Mouse (Mus musculus) myocyte (in vitro differentiated cells): Measurements from ENCODE around the gene Cmas. TPM values are rescaled to one million over a fixed set of nuclear protein-coding genes. Genes with fewer than 3 reads are reported as not detected.

Source experiments
- H3K27me3 ChIP-seq: one replicate; pipeline ENCODE4 v1.6.1; 2011; ENCODE audit not compliant: control insufficient read depth, insufficient read depth, insufficient read length
- H3K36me3 ChIP-seq: one replicate; pipeline ENCODE4 v1.6.1; 2011; ENCODE audit not compliant: control insufficient read depth, insufficient read depth
- H3K4me2 ChIP-seq: one replicate; pipeline ENCODE4 v1.6.1; 2011; ENCODE audit warnings: low read depth, control low read depth
- H3K4me3 ChIP-seq: one replicate; pipeline ENCODE4 v1.5.1; 2011; ENCODE audit warnings: mild to moderate bottlenecking, control low read depth, moderate library complexity
- H3K79me2 ChIP-seq: one replicate; pipeline ENCODE4 v1.6.1; 2011; ENCODE audit not compliant: control insufficient read depth, insufficient read depth
- H3ac ChIP-seq: one replicate; pipeline ENCODE4 v1.6.1; 2011; ENCODE audit not compliant: control insufficient read depth, insufficient read length
- CEBPB ChIP-seq: IDR thresholded peaks from 2 replicates; pipeline ENCODE4 v1.6.1; 2011; ENCODE audit warnings: mild to moderate bottlenecking, moderate library complexity; ENCODE audit not compliant: poor library complexity, insufficient read depth, severe bottlenecking
- E2F4 ChIP-seq: IDR thresholded peaks from one replicate; pipeline ENCODE4 v1.6.1; 2011; ENCODE audit warnings: mild to moderate bottlenecking, control low read depth, moderate library complexity; ENCODE audit not compliant: insufficient read depth
- MAX ChIP-seq: IDR thresholded peaks from one replicate; pipeline ENCODE4 v1.6.1; 2011; ENCODE audit warnings: low read depth, mild to moderate bottlenecking, control low read depth
- MYOD1 ChIP-seq, 3 experiments: IDR thresholded peaks; one replicate each; pipeline ENCODE4 v1.6.1; 2011; ENCODE audit warnings: control low read depth in 2 of 3, low read depth in 2 of 3, mild to moderate bottlenecking in 2 of 3, moderate library complexity in 1 of 3; ENCODE audit not compliant: insufficient read length in 2 of 3, control insufficient read depth in 1 of 3
- MYOG ChIP-seq, 3 experiments: IDR thresholded peaks; one replicate each; pipeline ENCODE4 v1.6.1; 2011; ENCODE audit warnings: control low read depth in 2 of 3, low read depth in 2 of 3, mild to moderate bottlenecking in 2 of 3; ENCODE audit not compliant: insufficient read length in 2 of 3, control insufficient read depth in 1 of 3, insufficient read depth in 1 of 3
- POLR2A ChIP-seq: IDR thresholded peaks from one replicate; pipeline ENCODE4 v1.6.1; 2011; ENCODE audit warnings: low read depth, mild to moderate bottlenecking, control low read depth, moderate library complexity; ENCODE audit not compliant: insufficient read length
- POLR2AphosphoS2 ChIP-seq: IDR thresholded peaks from one replicate; pipeline ENCODE4 v1.6.1; 2011; ENCODE audit warnings: low read depth, control low read depth; ENCODE audit not compliant: insufficient read length
- REST ChIP-seq: IDR thresholded peaks from one replicate; pipeline ENCODE4 v1.6.1; 2011; ENCODE audit warnings: mild to moderate bottlenecking, control low read depth, moderate library complexity; ENCODE audit not compliant: insufficient read depth, insufficient read length
- SRF ChIP-seq: IDR thresholded peaks from one replicate; pipeline ENCODE4 v1.6.1; 2011; ENCODE audit warnings: low read depth; ENCODE audit not compliant: control insufficient read depth, insufficient read length
- TCF12 ChIP-seq: IDR thresholded peaks from one replicate; pipeline ENCODE4 v1.6.1; 2011; ENCODE audit warnings: mild to moderate bottlenecking, control low read depth; ENCODE audit not compliant: poor library complexity, insufficient read depth, severe bottlenecking
- TCF3 ChIP-seq: IDR thresholded peaks from one replicate; pipeline ENCODE4 v1.6.1; 2011; ENCODE audit warnings: low read depth, control low read depth; ENCODE audit not compliant: insufficient read length
- USF1 ChIP-seq: IDR thresholded peaks from one replicate; pipeline ENCODE4 v1.6.1; 2011; ENCODE audit warnings: low read depth, mild to moderate bottlenecking, control low read depth, moderate library complexity
- polyA plus RNA-seq: library from polyadenylated mRNA; unstranded; fragments of >200 nt; fragmentation: generic; extraction: Trizol; gene quantifications from one replicate; pipeline ENCODE4 v1.2.1, GENCODE M21; 2012; ENCODE audit warnings: missing spikeins

The Cmas gene
- polyA plus RNA-seq, 1 experiment, result 27.8 TPM

- no peak overlapping the region for H3K4me3 ChIP-seq
- TF ChIP-seq TCF3, result no peak
- no peak for TF ChIP-seq TCF12
- TF ChIP-seq E2F4, result no peak
- TF ChIP-seq REST, result no peak
- TF ChIP-seq SRF, result no peak
- no peak for TF ChIP-seq POLR2A
- no peak for TF ChIP-seq USF1
- TF ChIP-seq POLR2AphosphoS2, result no peak
- no peak for TF ChIP-seq MAX
- no peak for TF ChIP-seq CEBPB
- no peak for TF ChIP-seq MYOG (IDR thresholded peaks at IDR 0.05; ENCODE audit: control insufficient read depth in 1 of 3, insufficient read depth in 1 of 3, insufficient read length in 2 of 3, low read depth in 2 of 3)
- no peak for TF ChIP-seq MYOD1 (IDR thresholded peaks at IDR 0.05; ENCODE audit: control insufficient read depth in 1 of 3, insufficient read length in 2 of 3, low read depth in 2 of 3)
- no peaks in the 10 kb centered on the region for H3K27me3 ChIP-seq
- H3K4me2 ChIP-seq, result no peak overlapping the region
- H3ac ChIP-seq, result no peak overlapping the region
- no peaks in the 10 kb centered on the region for H3K79me2 ChIP-seq
- H3K36me3 ChIP-seq, result no peaks in the 10 kb centered on the region
Measured at GRCm38 (mm10) chr6:142715026-142715425, 41.5 kb upstream of the Cmas start.

GRCm38 (mm10) chr6:142717186-142717585 is 39.3 kb upstream of the Cmas start:
- H3K27me3 ChIP-seq, result no peaks in the 10 kb centered on the region
- no peak overlapping the region for H3ac ChIP-seq
- H3K4me3 ChIP-seq, result no peak overlapping the region
- TF ChIP-seq E2F4, result no peak
- no peak for TF ChIP-seq USF1
- no peak for TF ChIP-seq MYOG (IDR thresholded peaks at IDR 0.05; ENCODE audit: control insufficient read depth in 1 of 3, insufficient read depth in 1 of 3, insufficient read length in 2 of 3, low read depth in 2 of 3)
- TF ChIP-seq TCF12, result no peak
- TF ChIP-seq MAX, result no peak
- no peaks in the 10 kb centered on the region for H3K79me2 ChIP-seq
- no peaks in the 10 kb centered on the region for H3K36me3 ChIP-seq
- no peak overlapping the region for H3K4me2 ChIP-seq

- TF ChIP-seq E2F4 (no peak), CEBPB (no peak), POLR2AphosphoS2 (no peak), SRF (no peak), POLR2A (no peak), MAX (no peak), USF1 (no peak), MYOD1 (IDR thresholded peaks at IDR 0.05; ENCODE audit: control insufficient read depth in 1 of 3, insufficient read length in 2 of 3, low read depth in 2 of 3) (no peak), TCF12 (no peak), TCF3 (no peak), REST (no peak), MYOG (IDR thresholded peaks at IDR 0.05; ENCODE audit: control insufficient read depth in 1 of 3, insufficient read depth in 1 of 3, insufficient read length in 2 of 3, low read depth in 2 of 3) (no peak)
- Histone ChIP-seq H3K36me3 (no peaks in the 10 kb centered on the region), H3K27me3 (no peaks in the 10 kb centered on the region), H3K4me3 (no peak overlapping the region), H3ac (no peak overlapping the region), H3K79me2 (no peaks in the 10 kb centered on the region), H3K4me2 (no peak overlapping the region)
Measured at GRCm38 (mm10) chr6:142718167-142718566, 38.3 kb upstream of the Cmas start.

- Histone ChIP-seq H3K79me2 (no peaks in the 10 kb centered on the region), H3K4me2 (no peak overlapping the region), H3ac (no peak overlapping the region), H3K36me3 (no peaks in the 10 kb centered on the region), H3K4me3 (no peak overlapping the region), H3K27me3 (no peaks in the 10 kb centered on the region)
- no peak for TF ChIP-seq REST
- no peak for TF ChIP-seq TCF3
- TF ChIP-seq MYOG (IDR thresholded peaks at IDR 0.05; ENCODE audit: control insufficient read depth in 1 of 3, insufficient read depth in 1 of 3, insufficient read length in 2 of 3, low read depth in 2 of 3), result no peak
- TF ChIP-seq MYOD1 (IDR thresholded peaks at IDR 0.05; ENCODE audit: control insufficient read depth in 1 of 3, insufficient read length in 2 of 3, low read depth in 2 of 3), result no peak
Measured at GRCm38 (mm10) chr6:142720641-142721040, 35.8 kb upstream of the Cmas start.

GRCm38 (mm10) chr6:142721731-142722130 is 34.8 kb upstream of the Cmas start:
- Histone ChIP-seq H3K79me2 (no peaks in the 10 kb centered on the region), H3K36me3 (no peaks in the 10 kb centered on the region), H3K4me2 (no peak overlapping the region), H3ac (no peak overlapping the region), H3K4me3 (no peak overlapping the region), H3K27me3 (no peaks in the 10 kb centered on the region)
- TF ChIP-seq POLR2A (no peak), USF1 (no peak), SRF (no peak), REST (no peak), MYOD1 (IDR thresholded peaks at IDR 0.05; ENCODE audit: control insufficient read depth in 1 of 3, insufficient read length in 2 of 3, low read depth in 2 of 3) (no peak), TCF12 (no peak), CEBPB (no peak), E2F4 (no peak), MAX (no peak), POLR2AphosphoS2 (no peak), MYOG (IDR thresholded peaks at IDR 0.05; ENCODE audit: control insufficient read depth in 1 of 3, insufficient read depth in 1 of 3, insufficient read length in 2 of 3, low read depth in 2 of 3) (no peak), TCF3 (no peak)
